Mouse (Mus musculus) thymus, adult 2 months (tissue): ENCODE data around the gene Exosc9. TPM values are rescaled to one million over a fixed set of nuclear protein-coding genes. Genes with fewer than 3 reads are reported as not detected.

Source experiments
- DNase-seq: peaks from one replicate; pipeline ENCODE4 v3.0.0; 2021
- H3K27ac ChIP-seq: fragments of 200-500 bp; 2 replicates; pipeline ENCODE4 v1.5.1; 2012; ENCODE audit warnings: low read length, control low read depth; ENCODE audit not compliant: control insufficient read depth, insufficient read depth
- H3K27me3 ChIP-seq: fragments of 200-500 bp; 2 replicates; pipeline ENCODE4 v1.6.1; 2012; ENCODE audit warnings: mild to moderate bottlenecking, low read length, moderate library complexity, mixed read lengths; ENCODE audit not compliant: control insufficient read depth, insufficient read depth
- H3K36me3 ChIP-seq: fragments of 200-500 bp; 2 replicates; pipeline ENCODE4 v1.6.1; 2012; ENCODE audit warnings: mild to moderate bottlenecking, low read length, moderate library complexity; ENCODE audit not compliant: control insufficient read depth, insufficient read depth
- H3K4me1 ChIP-seq: fragments of 200-500 bp; replicated peaks from 2 replicates; pipeline ENCODE4 v1.6.1; 2012; ENCODE audit warnings: low read length; ENCODE audit not compliant: control insufficient read depth, insufficient read depth
- H3K4me3 ChIP-seq: fragments of 200-500 bp; 2 replicates; pipeline ENCODE4 v1.5.1; 2012; ENCODE audit warnings: mild to moderate bottlenecking, low read length, control low read depth, moderate library complexity; ENCODE audit not compliant: control insufficient read depth, insufficient read depth
- CTCF ChIP-seq: fragments of 200-500 bp; IDR thresholded peaks from 2 replicates; pipeline ENCODE4 v1.5.1; 2012; ENCODE audit warnings: mild to moderate bottlenecking, control low read depth, low read length, moderate library complexity, borderline replicate concordance; ENCODE audit not compliant: control insufficient read depth, poor library complexity, insufficient read depth; ENCODE audit errors: extremely low read depth
- POLR2A ChIP-seq: fragments of 200-500 bp; IDR thresholded peaks from 2 replicates; pipeline ENCODE4 v1.6.1; 2012; ENCODE audit warnings: mild to moderate bottlenecking, low read length, control low read depth, moderate library complexity; ENCODE audit not compliant: control insufficient read depth, poor library complexity, insufficient read depth; ENCODE audit errors: extremely low read depth
- WGBS: fragments of 180-500 bp; shearing (Covaris S2); methylation state at CpG from one replicate; pipeline ENCODE4 v1.1.7; 2018; 5-methylcytosine and 5-hydroxymethylcytosine counted together
- polyA plus RNA-seq: library from polyadenylated mRNA; depleted of rRNA; stranded (reverse); fragments of >200 nt; gene quantifications from 2 replicates; pipeline ENCODE4 v1.2.3, GENCODE M21; 2012; rRNA removed

Exosc9 gene
- 8.3 and 11.4 TPM in 2 replicates for polyA plus RNA-seq

DNA sequence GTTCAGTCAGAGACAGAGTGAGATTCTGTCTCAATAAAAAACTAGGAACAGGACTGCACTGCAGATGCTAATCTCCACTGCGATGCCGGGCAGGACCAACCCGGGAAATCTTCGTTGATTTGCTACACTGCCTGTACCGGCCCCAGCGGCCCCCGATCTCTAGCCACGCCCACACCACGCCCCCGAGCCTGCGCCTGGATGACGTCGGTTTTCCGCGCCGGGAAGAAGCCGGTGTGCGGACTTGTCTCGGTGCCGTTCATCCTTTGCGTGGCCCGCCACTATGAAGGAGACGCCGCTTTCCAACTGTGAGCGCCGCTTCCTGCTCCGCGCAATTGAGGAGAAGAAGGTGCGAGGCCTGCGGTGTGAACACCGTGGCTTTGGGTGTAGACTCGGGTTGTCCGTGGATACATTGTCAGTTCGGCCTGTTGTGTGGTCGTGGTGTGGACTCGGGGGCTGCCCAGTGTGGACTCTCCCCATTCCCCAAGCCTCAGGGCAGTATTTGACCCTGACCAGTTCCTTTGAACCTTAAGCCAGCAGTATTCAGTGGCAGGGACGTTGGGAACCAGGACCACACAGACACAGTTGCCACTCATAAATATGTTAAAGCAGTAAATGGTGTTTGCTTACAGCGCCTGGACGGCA is at the start of gene Exosc9:
Exosc9 (plus strand) TSS at position 201 of the 642 bp plus-strand sequence.
- peak; percentile 96 for DNase-seq
- Histone ChIP-seq H3K4me1 (peaks cover 8% of the 10 kb centered on the region), H3K4me3 (peak within 1 kb of the TSS; percentile 86), H3K36me3 (peaks cover 7% of the 10 kb centered on the region; the same call in 1 of the 2 replicates), H3K27ac (no peak within 1 kb of the TSS), H3K27me3 (no peaks in the 10 kb centered on the region)
- 1% methylated on average over 39 of the region's 39 CpGs for WGBS
- TF ChIP-seq CTCF = no peak
- TF ChIP-seq POLR2A = no peak

DNA sequence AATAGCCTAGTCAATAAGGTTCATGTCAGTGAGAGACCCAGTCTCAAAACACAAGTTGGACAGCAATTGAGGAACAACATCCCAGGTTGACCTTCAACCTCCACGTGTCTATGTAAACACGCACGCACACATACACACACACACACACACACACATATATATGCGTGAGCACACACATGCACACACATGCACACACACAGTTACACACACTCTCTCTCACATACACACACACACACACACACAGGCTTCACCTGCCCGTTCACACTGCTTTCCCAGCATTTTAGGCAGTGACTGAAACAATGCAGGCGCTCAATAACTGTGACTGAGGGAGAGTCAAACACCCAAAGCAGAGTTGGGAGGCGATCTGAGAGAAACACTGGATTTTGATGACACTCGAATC is 47.1 kb upstream of the Exosc9 start:
- 89% methylated on average over 8 of the region's 8 CpGs for WGBS
- no peak for DNase-seq
- TF ChIP-seq CTCF (no peak), POLR2A (no peak)
- Histone ChIP-seq H3K36me3 (no peaks in the 10 kb centered on the region), H3K27me3 (no peaks in the 10 kb centered on the region), H3K4me1 (no peaks in the 10 kb centered on the region), H3K27ac (no peak overlapping the region), H3K4me3 (no peak overlapping the region)

DNA sequence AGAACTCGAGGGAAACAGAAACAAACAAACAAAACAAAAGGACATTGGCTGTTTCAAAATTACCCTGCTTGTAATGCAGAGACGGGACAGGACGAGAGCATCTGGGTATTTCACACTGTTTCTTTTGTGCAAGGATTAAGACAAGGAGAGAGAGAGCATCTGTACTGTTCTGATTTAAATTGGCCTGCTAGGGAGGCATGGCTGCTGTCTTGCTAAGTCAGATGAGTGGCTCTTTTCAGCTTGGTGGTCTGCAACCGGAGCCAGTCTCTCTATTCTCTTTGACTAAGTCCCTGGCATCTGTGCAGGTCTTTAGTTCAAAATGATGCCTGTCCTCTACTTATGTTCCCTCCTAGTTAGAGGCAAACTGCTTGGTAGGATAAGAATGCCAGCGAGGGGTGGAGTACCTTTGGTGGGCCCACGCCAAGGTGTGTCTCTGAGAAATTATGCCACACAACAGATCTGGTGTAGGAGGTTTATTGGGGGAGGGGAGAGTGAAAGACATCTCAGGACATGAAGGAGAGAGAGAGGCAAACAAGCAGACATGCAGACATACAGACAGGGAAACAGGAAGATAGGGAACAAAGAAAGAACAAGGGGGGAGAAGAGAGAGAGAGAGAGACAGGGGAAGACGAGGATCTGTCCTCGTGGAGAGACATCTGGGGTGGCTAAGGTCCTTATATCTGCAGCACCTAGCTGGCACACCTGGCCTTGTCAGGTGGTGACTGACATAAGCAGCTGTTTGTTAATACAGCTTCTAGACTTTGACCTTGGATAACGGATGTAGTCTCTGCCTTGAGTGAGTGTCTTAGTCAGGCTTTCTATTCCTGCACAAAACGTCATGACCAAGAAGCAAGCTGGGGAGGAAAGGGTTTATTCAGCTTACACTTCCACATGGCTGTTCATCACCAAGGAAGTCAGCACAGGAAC is 46.3 kb upstream of the Exosc9 start:
- Histone ChIP-seq H3K36me3 (no peaks in the 10 kb centered on the region), H3K27me3 (no peaks in the 10 kb centered on the region), H3K27ac (no peak overlapping the region), H3K4me1 (no peaks in the 10 kb centered on the region), H3K4me3 (no peak overlapping the region)
- TF ChIP-seq CTCF (no peak), POLR2A (no peak)
- 83% methylated on average over 10 of the region's 10 CpGs for WGBS
- no peak for DNase-seq

DNA sequence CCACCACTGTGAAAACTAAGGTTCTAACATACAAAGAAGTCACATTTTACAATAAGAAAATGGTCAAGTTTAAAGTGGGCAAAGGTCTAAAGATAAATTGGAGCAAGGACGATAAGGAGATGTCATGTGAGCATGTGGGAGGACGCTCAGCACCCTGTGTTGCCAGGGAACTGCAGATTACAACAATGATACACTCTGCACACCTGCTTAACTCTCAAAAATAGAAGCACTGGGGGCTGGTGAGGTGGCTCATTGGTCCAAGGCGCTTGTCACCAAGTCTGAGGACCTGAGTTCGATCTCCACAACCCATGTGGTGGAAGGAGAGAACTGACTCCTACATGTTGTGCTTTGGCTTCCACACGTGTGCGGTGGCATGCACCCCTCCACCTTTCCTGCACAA is 40.9 kb upstream of the Exosc9 start:
- Histone ChIP-seq H3K4me1 (no peaks in the 10 kb centered on the region), H3K27me3 (no peaks in the 10 kb centered on the region), H3K27ac (no peak overlapping the region), H3K36me3 (no peaks in the 10 kb centered on the region), H3K4me3 (no peak overlapping the region)
- no peak for DNase-seq
- WGBS = 94% methylated on average over 6 of the region's 6 CpGs
- TF ChIP-seq CTCF = no peak
- TF ChIP-seq POLR2A = no peak

DNA sequence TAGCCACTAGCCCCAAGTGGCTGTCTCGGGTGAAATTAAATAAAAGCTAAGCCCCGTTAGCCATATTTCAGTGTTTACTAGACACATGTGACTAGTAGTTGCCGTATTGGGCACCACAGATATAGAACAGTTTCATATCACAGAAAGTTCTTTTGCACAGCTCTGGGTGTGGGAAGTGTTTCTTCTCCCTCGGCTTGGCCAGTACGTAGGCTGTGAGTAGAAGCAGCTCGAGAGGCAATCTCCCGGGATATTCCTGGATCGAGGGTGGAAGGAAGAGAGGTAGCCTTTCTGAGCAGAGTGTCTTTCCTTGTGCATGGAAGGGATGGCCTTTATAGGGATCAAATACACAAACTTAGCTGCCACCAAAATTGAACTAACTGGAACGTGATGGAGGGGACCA is 36.2 kb upstream of the Exosc9 start:
- Histone ChIP-seq H3K4me3 (no peak overlapping the region), H3K27me3 (0 out of 2 replicates have a peak, but pooled peaks cover 5% of the 10 kb centered on the region), H3K4me1 (no peaks in the 10 kb centered on the region), H3K36me3 (no peaks in the 10 kb centered on the region), H3K27ac (no peak overlapping the region)
- no peak for DNase-seq
- WGBS = 94% methylated on average over 9 of the region's 9 CpGs
- TF ChIP-seq POLR2A (no peak), CTCF (no peak)

DNA sequence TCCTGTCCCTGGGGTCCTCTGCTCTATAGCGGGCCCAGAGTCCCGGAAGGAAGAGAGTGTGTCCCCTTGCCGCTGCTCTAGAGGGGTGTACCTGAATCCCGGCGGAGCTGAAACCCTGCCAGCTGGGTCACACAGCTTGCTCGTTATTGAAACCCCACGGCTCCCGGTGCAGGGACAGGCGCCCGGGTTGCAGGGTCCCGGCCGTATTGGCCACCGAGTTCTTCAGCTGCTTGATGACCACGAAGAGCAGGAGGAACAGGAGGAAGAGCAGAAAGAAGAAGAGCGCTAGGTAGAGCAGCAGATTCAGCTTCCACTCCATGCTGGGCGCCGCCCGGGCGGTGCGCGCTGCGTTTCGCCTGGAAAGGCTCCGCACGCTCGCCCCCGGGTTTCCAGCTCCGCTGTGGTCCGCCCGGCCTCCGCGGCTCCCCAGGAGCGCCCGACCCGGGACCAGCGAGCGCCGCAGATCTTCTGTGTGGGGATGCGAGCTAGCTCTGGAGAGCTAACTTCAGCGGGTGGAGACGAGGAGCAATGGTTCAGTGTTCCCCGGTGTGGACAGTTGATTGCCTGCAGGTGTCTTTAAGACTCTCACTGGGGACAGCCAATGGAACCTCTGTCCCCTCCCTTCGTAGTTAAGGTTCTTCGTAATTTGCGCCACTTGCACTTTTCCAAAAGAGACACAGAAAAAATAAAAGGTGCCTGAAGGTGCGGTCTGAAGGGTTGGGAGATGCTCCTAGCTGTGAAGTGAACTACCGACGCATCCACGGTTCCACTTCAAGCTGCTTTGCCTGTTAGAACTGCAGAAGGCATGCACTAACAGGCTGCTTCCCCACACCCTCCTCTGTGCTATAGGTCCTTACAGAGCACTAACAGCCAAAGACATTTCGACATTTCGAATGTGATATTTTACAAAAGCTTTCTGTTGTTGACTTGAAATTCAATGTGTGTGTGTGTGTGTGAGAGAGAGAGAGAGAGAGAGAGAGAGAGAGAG is 31.0 kb upstream of the Exosc9 start, which contains the start of gene Gm11549:
Gm11549 (minus strand) TSS at position 741 of the 988 bp plus-strand sequence.
- 4% methylated on average over 51 of the region's 51 CpGs for whole genome bisulfite sequencing
- DNase-seq = no peak
- H3K4me3 ChIP-seq = no peak within 1 kb of the TSS

More for the DNA sequence above, 31.0 kb upstream of the Exosc9 start, which contains the start of gene Gm11549:
- Histone ChIP-seq H3K36me3 (no peaks in the 10 kb centered on the region), H3K27ac (no peak within 1 kb of the TSS), H3K27me3 (peaks cover 5% of the 10 kb centered on the region; the same call in 1 of the 2 replicates), H3K4me1 (no peaks in the 10 kb centered on the region)
- TF ChIP-seq CTCF = no peak
